Mouse (Mus musculus): ENCODE results near the gene Zfp281.

Gene Zfp281

GRCm38 (mm10) chr1:136659337-136659736 is 34.6 kb downstream of the Zfp281 start:
- no peak for DNase-seq

- no peak for DNase-seq
Measured at GRCm38 (mm10) chr1:136659917-136660316, 35.2 kb downstream of the Zfp281 start.

DNA sequence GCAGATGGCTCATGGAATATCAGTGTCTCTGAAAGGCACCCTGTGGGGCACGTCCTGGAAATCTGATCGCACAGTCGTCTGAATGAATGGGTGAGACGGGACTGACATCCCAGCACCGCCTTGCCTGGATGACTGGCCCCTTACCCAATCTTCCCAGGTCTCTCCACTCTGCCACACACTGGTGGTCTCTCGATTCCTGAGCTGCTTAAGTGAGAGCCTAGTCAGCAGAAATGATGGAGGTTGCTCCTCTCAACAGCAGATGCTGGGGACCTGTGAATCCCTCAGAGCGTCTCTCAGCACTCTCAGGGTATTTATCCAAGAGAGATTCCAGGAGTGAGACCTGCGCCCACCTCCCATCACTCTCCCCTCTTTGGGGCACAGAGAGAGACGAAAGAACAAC is 36.8 kb downstream of the Zfp281 start:
- no peak for DNase-seq

DNA sequence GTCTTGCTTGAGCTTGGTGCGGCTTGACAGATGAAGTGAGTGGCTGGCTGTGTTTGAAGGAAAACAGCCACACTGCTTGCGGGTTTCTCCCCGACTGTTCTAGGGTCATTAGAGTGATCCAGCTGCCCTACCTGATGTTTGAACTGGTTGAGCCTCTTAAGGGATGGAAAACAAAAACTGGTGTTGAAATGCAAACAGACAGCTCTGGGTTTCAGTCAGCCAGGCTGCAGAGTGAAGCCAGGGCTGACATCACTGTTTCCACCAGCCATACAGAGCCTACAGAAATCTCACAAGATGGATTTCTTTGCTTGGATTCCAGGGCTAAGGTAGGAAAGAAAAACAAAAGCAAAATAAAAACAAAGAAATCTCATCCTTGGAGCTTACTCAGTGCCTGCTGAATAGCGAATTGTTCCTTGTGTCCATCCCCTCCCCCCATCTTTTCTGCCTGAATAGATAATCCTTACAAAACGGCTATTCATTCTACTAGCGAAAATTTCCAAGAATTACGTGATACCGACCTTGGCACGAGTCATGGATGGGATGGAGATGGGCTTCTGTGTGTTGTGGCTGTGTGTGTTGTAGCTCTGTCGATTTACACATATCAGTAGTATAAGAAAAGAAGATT is 37.4 kb downstream of the Zfp281 start:
- no peak for DNase-seq

- no peak for DNase-seq
Measured at GRCm38 (mm10) chr1:136664921-136665582, 40.4 kb downstream of the Zfp281 start.

- no peak for DNase-seq
Measured at GRCm38 (mm10) chr1:136666513-136666912, 41.8 kb downstream of the Zfp281 start.

DNA sequence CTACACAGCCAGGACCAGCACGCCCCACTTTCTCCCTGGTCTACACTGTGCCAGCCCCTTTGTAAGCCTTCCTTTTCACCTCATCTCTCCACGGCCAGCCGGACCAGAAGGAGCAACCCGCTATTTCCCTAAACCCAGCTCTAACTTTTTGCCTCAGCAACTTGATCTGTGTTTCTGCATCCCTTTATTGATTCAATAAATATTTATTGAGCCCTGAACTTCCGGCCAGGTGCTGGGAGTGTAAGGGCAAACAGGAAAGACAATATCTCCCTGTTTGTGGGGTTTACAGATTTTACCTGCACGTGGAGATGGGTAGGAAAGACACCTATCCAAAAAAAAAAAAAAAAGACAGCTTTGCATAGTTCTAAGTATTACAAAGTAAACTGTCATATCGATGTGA is 45.2 kb downstream of the Zfp281 start:
- DNase-seq, result no peak

DNA sequence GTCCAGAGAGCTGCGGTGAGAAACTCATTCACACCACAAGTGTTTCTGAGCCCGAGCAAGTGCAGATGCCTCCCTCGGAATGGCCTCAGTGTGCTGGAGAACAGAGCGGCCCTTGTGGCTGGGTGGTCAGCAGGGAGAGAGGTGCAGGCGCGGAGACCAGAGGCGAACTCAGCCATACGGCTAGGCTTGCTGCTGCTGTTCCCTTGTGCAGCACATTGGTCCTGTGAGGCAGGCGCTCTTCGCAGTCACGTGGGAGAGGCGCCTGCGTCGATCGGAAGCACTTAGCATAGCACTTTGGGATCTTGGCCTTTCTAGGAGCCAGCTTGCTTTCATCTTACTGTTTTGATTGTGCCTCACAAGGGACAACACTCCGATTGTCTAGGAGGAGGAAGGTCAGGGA is 45.7 kb downstream of the Zfp281 start:
- DNase-seq, result no peak

DNA sequence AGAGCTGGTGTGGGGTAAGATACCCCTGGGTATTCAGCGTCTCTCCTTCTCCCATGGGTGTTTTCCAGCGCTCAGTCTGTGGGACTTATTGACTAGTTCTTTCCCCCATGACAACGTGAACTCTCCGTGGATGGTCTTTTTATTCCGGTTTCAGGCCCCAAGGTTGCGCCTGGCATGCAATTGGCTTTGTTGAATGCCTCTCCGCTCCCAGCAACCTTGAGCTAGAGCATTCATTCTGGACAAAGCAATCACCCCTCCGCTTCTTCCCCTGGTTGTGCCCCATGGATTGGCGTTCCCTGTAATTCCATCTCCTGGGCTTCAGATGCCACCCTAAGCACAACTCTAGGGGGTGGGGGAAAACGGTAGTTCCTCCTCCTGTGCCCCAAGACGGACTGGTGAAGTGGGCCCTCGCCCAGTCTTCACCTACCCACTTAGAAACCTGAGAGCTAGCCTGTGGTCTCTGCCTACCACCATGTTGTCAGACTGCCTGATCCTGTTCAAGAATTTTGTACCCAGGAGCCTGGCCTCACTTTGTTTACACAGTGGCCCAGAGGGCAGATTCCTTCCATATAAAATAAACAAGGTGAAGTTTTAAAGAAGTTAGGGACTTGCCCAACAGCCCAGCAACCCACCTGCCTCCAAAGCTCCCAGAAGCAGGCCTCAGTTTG is 47.2 kb downstream of the Zfp281 start:
- DNase-seq, result no peak

- DNase-seq, result no peak
Measured at GRCm38 (mm10) chr1:136672564-136672963, 47.9 kb downstream of the Zfp281 start.

GRCm38 (mm10) chr1:136673293-136673692 is 48.6 kb downstream of the Zfp281 start:
- DNase-seq, result no peak

DNA sequence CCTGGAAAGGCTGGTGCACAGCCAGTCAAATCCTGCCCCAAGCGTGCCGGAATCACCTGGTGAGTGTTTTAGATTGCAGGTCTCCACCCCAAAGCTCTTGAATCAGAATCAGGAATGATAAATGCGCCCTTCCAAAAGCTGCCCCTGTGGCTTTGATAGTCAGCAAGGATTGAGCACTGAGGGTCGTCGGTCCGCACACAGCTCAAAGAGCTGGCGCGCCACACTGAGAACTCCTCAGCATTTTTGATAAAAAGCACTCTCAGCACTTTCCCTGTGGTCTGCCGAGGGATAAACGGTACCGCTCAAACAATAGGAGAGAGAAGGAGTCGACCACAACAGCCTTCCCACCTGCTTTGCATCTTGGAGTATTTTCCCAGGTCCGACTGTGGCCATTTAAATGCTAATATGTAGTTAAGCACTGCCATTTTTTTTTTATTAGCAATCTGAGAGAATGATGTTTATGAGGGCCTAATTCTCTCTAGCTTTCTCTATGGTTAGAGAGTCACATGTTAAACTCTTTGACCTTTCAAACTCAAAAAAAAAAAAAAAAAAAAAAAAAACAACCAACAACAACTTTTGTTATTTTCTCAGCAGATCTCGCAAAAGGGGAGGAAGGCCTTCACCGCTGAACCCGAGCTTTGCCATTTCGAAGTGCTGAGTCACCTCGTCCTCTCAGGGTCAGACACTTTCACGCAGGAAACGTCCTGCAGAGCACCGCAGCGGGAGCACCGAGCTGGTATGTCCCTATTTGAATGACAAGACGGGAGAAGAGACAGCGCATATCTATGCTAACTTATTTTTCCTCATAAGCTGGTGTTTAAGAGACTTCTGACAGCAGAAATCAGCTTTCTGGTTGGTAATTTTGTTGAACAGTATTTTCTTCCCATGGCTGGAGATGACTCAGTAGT is 50.1 kb downstream of the Zfp281 start:
- no peak for DNase-seq

- DNase-seq, result no peak
Measured at GRCm38 (mm10) chr1:136675736-136676444, 51.2 kb downstream of the Zfp281 start.

- no peak for DNase-seq
Measured at GRCm38 (mm10) chr1:136676445-136676755, 51.7 kb downstream of the Zfp281 start.

DNA sequence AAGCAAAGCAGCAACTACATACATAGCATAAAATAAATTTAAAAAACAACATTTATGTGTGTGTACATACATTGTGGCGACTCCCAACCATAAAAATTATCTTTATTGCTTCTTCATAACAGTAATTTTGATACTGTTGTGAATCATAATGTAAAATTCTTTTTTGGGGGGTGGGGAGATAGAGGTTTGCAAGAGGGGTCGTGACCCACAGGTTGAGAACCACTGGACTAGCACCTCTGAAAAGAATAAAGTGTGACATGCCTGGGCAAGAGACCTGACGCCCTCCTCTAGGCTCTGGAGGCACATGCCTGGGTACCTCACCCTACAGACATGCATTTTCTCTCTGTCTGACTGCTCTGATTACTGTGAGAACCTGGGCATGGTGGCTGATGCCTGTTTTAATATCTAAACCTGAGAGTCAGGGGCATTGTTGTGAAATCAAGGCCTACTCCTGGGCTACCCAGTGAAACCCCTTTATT is 53.2 kb downstream of the Zfp281 start:
- no peak for DNase-seq

- no peak for DNase-seq
Measured at GRCm38 (mm10) chr1:136678836-136679235, 54.1 kb downstream of the Zfp281 start.

All from kidney, adult 8-10 months (tissue).